Mouse (Mus musculus) cerebellum, adult 18-20 months (tissue): ENCODE results near the gene Ttc39b.

Source experiments
- DNase-seq, 2 experiments: peaks; one replicate each; pipeline ENCODE4 v3.0.0; 2021

Gene Ttc39b

DNA sequence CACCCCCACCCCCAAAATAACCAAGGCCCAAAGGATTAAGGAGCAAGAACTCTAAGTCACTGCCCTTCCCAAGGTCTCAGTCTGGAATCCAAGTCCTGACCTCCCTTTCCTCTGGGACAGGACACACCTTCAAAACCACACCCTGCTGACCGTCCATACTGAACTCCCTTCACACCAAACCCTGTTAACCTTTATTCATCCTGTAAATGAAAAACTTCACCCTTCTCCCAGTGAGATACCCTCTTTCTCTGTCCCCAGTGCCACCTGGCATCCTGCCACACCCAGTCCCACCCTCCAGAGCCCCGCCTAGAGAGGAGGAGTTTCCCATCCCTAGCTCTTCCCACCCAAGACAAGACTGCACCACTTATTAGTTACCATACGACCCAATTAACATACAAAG lies 7.3 kb downstream of the Ttc39b start:
- no peak for DNase-seq

DNA sequence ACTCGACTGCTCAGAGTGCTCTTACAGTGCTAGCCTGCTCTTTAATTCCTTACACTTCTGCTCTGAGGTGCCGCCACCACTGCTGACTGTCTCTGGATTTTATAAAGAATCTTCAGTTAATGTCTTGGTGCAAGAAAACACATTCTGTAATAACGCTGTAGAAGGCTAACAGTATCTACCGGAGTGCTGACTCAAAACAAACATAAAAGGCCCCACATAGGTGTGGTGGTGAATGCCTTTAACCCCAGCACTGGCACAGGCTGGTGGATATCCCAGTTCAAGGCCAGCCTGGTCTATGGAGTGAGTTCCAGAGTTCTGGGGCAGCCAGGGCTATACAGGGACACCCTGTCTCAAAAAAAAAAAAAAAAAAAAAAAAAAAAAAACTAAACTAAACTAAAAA lies 8.1 kb downstream of the Ttc39b start:
- no peak for DNase-seq

DNA sequence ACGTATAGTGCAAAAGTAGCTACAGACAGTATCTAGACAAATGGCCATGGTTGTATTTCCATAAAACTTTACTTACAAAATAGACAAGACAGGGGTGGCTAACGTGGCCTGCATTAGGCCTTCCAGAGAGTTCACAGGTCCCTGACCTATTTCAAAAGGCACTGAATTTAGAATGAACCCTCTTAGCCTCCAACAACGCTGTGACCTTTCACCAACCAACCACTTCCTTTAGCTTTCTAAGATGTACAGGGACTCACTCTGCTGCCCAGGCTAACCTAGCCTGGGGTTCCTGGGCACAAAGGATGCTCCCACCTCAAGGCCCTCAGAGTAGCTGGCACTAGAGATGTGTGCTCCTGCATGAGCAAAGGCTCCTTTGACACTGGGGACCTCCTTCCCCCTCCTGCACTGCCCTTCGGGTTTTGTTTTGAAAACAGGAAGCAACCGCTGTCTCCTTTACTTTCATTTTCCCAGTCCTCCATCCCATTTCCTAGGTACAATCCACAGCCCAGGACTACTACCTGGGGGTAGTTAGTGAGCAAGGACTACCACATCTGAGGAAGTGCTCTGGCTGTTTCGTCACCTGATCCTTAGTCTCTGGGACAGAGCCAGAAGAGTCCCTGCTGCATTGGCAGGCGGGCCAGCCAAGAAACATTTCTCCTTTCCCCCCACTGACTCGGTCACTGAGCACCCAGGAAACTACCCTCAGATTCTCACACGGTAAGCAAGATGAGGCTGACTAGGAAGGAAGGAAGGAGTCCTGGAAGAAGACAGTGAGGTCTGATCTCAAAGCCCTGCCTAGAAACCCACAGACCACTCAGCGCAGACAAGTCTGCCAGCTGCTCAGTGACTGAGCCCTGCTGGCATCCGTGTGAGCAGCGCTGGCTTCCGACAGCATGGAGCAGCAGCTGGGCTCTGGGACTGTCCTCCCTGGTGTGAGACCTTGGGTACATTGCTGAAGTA lies 8.9 kb downstream of the Ttc39b start:
- no peak for DNase-seq

DNA sequence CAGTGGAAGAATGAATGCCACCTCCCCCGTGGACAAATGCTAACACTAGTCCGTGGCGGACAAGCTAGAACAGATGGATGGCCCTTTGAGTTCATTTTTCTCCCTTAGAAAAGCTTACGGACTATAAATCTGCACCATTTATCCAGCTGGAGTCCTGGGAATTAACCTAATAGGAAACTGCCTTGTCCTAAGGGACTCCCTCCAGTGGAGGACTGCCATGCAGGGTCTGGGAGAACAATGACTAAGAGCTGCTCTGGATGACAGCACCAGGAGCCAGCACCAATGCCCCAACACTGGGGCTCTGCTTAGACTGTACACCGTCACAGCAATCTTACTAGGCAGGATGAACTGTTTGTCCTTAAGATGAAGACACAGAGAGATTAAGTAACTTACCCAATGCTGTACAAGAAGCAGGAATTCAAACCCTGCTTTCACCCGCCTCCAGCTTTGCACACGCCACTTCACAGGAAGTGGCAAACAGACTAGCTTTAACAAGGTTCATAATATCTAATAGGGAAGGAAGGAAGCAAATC lies 9.7 kb downstream of the Ttc39b start:
- DNase-seq = no peak

DNA sequence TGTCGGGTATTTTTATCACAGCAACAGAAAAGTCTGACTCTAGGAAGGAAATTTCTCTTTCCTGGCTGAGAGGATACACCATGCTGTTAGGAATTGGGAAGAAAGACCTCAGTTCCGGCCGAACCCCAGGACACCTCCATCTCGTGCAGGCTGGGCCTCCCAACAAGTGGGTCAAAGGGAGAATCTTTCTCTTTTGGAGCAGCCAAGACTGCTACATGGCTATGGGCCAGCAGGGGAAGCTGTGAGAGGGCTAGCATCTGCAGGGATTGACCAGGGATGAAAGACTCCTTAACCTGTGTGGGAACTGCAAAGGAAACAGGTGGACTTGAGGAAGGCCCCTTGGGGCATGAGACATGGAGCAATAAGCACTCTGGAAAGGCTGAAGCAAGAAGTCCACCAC lies 11.7 kb downstream of the Ttc39b start:
- no peak for DNase-seq

DNA sequence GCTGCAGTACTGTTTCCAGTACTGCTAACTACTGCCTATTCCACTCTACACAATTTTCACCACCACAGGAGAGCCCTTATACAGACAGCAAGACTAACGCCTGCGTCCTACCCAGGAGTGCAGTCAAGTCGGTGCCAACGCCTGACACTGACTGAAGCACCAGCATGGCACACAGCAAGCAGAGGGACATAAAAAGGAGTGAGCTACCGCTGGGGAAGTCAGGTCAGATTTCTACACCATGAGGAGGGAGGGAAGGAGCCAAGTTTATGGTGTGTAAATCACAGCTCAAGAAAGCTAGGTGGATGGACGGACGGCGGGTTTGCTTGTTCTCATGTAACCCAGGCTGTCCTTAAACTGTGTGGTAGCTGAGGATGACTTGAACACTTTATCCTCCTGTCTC lies 12.6 kb downstream of the Ttc39b start:
- no peak for DNase-seq

DNA sequence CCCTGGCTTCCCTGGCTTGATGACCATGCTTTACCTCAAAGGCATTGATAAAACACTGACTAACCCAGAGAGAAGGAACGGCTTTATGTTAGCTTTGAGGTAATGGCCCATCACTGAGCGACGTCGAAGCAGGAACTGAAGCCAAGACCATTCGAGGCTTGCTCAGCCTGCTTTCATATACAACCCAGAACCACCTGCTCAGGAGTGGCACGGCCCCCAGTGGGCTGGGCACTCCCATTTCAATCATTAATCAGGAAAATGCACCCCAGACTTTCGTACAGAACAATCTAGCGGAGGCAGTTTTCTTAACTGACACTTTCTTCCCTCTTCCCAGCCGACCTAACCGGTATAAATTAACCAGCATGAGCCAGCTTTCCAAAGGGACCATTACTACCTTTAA lies 13.1 kb downstream of the Ttc39b start:
- no peak for DNase-seq

DNA sequence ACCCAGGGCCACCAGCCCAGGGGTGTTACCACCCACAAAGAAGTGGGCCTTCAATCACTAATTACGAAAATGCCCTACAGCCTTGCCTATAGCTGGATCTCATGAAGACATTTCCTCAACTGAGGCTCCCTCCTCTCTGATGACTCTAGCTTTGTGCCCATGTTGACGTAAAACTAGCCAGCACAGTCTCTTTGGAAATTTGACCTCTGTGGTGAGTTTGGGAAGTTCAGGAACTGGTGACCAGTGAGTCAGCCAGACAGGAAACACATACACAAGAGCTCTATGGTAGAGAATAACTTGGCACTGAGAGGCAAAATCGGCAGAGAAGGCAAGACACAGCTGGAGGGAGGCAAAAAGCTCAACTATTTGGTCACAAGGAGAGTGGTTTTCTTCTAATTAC lies 15.1 kb downstream of the Ttc39b start:
- no peak for DNase-seq

DNA sequence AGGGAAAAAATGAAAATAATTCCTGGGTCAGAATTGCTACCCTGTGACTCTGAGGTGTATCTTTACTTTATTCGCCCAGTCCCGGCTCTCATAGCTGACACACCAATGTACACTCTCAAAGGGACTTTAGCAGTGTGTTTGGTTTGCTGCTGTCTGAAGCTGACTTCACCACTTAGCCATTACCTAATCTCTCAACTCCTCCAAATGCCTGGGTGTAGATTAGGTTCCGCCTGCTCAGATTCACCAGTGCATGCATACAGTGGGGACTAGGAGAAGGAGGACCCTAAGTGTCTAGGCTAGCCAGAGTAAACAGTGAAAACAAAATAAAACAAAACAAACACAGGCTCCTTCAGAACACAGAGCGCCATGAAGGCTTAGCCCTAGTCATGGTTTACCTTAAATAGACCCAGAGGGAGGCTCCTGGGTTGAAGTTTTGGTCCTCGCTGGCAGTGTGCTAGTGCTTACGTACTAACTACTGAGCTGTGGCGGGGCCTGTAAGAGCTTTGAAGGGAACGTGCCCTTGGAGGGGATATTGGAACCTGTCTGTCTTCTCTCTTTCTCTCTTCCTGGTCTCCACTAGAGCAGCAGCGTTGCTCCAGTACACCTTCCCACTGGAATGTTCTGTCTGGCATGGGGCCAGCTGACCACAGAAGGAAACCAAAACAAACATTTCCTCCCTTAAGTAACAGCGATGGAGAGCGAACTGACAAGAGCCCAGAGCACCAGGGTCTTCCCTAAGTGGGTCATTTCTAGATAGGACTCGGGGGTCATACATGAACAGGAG lies 16.2 kb downstream of the Ttc39b start:
- no peak for DNase-seq

DNA sequence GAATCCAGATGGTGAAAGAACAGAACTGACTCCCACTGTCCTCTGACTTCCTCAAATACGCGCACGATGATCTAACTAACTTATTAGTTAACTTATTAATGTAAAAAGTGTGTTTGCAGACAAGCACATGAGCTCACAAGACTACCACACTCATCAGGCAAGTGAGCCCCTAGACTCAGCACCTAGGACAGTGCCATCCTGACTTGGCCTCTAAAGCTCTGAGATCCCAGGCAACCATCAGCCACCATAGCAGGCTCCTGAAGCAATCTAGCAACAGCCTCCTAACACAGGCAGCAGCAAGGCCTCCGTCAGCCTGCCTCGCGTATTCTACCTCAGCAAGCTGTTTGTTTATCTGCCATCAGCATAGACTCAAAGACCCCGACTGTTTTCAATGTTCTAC lies 17.2 kb downstream of the Ttc39b start:
- DNase-seq = no peak

DNA sequence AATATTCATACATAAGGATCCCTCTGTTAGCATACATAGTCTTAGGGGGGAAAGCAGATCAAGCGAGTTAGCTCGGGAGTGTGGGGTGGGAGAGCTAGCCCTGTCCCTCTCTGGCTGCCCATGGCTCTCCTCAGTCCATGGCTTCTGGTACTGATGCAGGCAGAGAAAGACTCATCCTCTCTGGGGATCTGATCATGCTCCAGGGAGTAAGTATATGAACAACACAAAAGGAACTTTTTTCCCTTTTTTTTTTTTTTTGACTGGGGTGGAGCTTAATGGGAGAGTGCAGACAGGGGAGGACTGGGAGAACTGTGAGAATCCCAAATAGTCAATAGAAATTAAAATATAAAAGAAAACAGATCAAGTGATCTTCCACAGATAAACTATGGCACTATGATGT lies 19.0 kb downstream of the Ttc39b start:
- no peak for DNase-seq

DNA sequence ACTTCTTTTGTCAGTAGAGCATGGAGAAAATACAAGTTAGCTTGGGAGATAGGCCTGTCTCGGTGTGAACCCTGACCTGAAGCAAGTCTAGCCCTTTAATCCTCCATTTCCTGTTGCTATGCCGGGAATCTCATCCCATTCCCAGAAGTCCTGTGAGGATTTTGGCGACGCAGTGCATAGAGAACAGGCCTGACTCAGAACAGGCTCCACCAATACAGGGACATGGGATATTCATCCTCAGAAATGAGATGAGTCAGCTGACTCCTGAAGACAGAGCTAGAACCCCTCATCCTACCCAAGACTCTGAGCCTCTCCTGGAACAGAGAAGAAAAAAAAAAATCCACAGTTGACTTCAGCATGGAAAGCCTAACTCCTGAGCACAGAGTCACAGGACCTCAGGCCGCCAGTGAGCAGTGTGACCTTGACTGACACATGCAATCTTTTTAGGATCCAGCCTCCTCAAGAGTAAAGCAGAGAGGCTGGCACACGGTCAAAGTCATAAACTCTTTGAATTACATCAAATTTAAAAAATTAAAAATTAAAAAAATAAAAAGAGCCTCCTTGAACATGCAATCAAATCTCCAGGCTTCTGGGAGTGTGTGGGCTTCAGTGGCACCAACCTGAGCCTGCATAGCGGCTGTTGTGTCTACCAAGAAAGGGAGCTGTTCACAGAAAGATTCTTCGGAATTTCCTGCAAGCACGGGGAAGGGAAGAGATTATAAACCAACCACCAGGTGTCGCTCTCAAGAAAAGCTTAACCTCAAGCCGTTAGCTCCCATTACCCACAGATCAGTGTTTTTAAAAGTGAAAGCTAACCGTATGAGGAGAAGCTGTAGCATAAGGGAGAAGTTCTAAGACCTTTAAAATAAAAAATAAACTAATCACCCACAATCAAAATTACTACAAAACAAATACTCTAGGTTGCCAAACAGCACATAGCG lies 20.9 kb downstream of the Ttc39b start:
- peak; percentile 79 for DNase-seq

DNA sequence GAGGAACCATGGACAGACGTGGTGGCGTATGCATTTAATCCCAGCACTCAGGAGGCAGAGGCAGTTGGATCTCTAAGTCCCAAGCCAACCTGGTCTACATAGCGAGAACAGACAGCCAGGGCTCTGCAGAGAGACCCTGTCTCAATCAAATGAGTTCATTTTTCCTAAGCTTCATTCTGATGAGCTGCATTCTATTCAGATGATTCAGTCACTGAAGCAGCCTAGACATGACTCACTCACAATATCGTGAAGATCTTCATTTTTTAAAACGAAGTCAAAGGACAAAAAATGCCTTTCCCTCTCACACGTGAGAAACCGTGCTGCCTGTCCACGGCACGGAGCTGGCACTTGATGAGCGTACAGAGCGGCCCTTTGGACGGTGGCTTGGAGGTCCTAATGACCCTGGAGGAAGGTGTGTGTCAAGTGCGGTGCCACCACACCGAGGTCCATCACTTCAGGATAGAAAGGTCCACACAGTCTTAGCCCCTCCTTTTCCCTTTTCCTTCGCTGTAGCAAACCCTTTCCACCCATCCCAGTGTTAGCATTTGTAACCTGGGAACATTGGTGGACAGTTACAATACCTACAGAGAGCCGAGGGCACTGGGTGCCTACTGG lies 21.8 kb downstream of the Ttc39b start:
- no peak for DNase-seq

DNA sequence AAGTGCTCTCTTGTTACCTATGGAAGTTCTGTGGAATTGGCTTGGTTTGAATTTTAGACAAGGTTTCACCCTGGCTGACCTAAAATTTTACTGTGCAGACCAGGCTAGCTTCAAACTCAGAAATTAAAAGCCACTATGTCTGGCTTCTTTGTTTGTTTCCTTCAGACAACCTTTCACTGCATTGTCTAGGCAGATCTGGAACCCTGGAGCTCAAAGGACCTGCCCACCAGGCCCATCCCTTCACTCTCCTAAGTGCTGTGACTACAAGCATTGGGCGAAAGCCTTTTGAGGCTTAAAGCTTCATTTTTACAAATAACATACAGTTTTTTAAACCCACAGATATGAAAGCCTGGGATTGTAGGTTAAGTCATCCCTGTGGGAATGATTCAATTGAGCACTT lies 22.3 kb downstream of the Ttc39b start:
- no peak for DNase-seq

DNA sequence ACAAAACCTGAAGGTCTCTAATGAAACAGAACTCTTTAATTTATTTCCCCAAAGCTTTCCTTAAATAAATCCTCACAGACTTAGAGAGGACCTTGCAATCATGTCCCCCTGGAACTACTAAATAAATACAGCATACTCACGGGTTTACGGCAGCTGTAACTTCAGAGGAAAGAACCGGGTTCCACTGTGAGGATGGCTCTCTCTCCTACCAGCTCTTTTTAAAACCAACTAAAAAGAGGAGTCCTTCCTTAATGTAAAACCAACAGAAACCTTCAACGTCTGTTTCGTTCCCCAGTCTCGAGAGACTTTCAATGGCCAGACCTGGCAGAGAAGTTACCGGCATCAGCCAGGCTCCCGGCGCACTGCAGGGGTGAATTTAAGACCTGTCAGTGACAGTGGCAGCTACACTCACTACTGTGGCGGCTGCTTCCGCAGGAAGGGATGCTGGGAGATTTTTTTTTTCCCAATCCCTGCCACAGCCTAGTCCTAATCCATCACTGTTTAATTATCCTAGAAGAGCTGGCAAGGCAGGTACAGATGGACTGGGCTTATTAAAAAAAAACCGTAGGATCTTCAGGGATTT lies 39.2 kb downstream of the Ttc39b start:
- peak; percentile 78 to 82 for DNase-seq

DNA sequence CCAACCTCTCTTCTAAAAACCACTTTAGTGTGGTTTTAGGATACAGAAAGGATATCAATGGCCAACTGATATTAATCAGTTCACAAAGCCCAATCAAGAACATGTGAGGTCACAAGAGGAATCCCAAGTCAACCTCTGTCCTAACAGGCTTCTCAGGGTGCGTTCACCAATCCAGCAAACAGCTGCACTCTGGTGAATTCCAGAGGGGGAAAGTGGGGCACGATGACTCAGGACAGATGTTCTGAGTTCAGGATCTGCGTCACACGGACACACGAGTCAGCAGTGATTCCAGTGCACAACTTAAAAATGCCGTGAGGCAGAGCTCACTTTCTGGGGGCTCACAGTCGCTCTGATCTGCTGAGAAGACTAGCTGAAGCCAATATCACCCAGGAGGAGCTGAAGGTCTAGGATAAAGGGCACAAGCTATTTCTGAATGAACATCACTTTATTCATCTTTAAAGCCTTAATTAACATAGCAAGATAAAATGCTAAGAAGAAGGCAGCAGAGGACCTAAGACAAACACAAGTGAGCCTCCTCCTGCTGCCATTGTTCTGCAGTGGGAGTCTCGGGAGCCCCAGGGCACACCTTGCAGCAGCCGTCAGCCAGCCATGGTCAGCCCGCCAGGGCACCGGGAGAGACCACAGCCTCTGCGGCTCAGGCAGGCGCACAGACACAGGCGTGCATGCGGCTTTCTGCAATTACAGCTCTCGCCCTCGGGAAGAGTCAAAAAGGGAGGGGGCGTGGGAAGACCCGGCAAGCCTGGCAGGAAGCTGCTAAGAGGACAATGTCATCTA lies 39.9 kb downstream of the Ttc39b start:
- peak; percentile 63 to 67 for DNase-seq

DNA sequence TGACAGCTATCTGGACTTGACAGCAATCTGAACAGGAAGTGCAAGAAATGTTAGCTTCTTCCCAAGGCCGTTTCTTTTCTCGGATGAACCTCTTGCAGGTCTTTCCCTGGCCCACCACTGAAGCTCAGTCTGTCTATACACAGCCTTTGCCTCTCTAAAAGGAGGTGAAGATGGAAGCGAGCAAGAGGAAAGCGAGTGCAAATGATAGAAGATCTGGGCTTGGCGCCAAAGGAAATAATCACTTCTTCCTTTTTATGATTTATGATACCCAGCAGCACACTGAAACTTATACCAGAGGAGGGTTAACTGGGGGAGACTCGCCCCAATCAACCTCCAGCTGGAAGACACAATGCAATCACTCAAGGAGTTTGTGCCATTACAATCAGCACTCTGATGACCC lies 41.6 kb downstream of the Ttc39b start:
- no peak for DNase-seq

DNA sequence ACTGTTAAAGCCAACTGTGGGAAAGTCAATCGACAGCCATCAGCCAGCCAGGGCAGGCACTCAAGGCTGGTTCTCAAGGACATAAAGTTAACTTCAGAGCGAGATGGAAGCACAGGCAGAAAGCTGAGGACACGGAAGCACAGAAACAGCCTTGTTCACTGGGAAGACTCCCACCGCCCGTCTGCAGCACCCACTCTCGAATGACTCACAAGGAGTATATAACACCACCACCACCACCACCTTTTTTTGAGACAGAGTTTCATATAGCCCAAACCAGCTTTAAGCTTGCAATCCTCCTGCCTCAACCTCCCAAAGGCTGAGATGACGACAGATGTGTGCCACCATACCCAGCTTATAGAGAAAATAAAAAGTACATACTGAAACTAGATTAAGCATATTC lies 44.8 kb downstream of the Ttc39b start:
- no peak for DNase-seq

DNA sequence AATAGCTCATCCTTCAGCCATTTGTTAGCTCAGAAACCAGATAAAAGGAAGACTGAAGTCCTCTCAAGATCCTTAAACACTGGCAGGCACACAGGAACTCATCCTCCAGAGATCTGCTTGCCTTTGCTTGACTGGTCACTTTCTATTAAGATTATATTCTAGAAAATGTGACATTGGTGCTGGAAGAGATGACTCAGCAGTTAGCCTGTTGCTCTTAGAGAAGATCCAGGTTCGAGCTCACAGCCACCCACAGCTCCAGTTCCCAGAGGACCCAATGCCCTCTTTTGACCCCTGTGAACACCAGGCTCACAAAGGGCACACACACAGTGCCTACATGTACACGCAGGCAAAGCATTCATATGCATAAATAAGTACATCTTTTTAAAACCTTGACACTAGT lies 49.8 kb downstream of the Ttc39b start:
- no peak for DNase-seq

DNA sequence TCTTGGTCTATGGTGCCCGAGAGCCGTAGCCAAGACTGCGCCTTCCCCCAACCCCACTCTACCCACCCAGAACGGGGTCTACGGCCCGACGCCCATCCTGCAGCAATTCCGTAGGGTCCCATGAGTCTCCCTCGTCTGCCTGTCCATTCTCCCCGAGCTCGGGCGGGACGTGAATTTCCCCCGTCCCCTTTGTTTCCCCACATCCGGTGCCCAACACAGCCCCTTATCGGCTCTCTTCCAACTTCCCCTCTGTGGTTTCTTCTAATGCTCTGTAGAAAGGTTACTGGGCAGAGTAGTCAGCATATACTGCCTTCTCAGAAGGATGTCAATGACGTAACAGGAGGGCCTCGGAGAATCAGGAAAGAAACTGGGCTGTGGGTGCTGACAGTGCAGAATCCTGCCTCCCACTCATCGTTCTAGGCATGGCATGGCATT lies 50.4 kb downstream of the Ttc39b start:
- DNase-seq = no peak
